Mouse (Mus musculus) megakaryocyte, embryonic 14.5 days (primary cell): Measurements from ENCODE around the gene Klhl10.

Experiments used
- FLI1 ChIP-seq: IDR thresholded peaks from 2 replicates; pipeline ENCODE4 v1.6.1; 2012; ENCODE audit warnings: low read length, inconsistent platforms, mixed read lengths
- GATA1 ChIP-seq: IDR thresholded peaks from 3 replicates; pipeline ENCODE4 v1.6.1; 2012; ENCODE audit warnings: mixed read lengths, low read length, inconsistent platforms, borderline replicate concordance

- no peak for TF ChIP-seq FLI1
- no peak for TF ChIP-seq GATA1
Measured at GRCm38 (mm10) chr11:100484461-100484860, 42.7 kb downstream of the Klhl10 start.
